Comparison of ENCODE assay signal across 8 mouse cellular contexts in the genomic region with DNA sequence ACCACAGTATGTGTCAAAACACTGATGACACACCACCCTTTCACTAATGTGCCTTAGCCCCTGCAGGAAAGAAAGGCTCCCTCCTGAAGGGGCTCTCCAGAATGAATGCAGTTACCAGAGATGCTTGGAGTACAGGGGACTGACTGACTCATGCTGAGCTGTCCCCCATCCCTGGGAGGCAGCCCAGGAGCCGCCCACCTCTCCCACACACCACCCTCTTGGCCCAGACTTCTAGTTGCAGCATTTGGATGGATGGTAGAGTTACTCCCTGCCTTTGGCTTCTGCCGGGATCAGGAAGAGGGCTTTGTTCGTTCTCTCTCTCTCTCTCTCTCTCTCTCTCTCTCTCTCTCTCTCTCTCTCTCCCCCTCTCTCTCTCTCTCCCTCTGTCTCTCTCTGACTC. TPM values are rescaled to one million over a fixed set of nuclear protein-coding genes. Genes with fewer than 3 reads are reported as not detected.
A peak's percentile ranks its signal among the peaks of the same experiment; 100 is the strongest.
DNase-seq lines count a peak whose midpoint lies in the region; ATAC-seq and TF ChIP-seq lines count a peak whose summit lies in the region.

No protein-coding gene starts in this region.

- no peaks in the 10 kb centered on the region for H3K9me3 ChIP-seq in embryonic facial prominence, embryonic 15.5 days (replicated peaks)
- no peaks in the 10 kb centered on the region for H3K9me3 ChIP-seq in stomach, embryonic 16.5 days (replicated peaks; ENCODE audit: control insufficient read depth, low read length)

- no peak for TF ChIP-seq CTCF in left cerebral cortex, adult 2 months (IDR thresholded peaks at IDR 0.05)

- H3K9ac ChIP-seq in embryonic facial prominence, embryonic 15.5 days: no peak overlapping the region
- H3K9ac ChIP-seq in stomach, embryonic 16.5 days (ENCODE audit: low read length): peak overlapping the region; percentile 54; the same call in 1 of the 2 replicates

- H3K4me2 ChIP-seq in embryonic facial prominence, embryonic 15.5 days (replicated peaks): peak overlapping the region; percentile 35; the same call in 1 of the 2 replicates
- peak overlapping the region; percentile 44; the same call in 1 of the 2 replicates for H3K4me2 ChIP-seq in stomach, embryonic 16.5 days (ENCODE audit: low read depth, low read length)

- peak; percentile 63; the same call in 1 of the 2 replicates for ATAC-seq in embryonic facial prominence, embryonic 15.5 days (ENCODE audit: insufficient number of reproducible peaks, low FRiP score, low TSS enrichment, low read depth)
- peak; percentile 46; the same call in 1 of the 2 replicates for ATAC-seq in stomach, embryonic 16.5 days (ENCODE audit: insufficient read depth, low FRiP score)

- 12% methylated on average over 3 of the region's 3 CpGs for WGBS in embryonic facial prominence, embryonic 15.5 days
- WGBS in stomach, embryonic 16.5 days: 21% methylated on average over 3 of the region's 3 CpGs

- peaks cover 3% of the 10 kb centered on the region; the same call in 1 of the 2 replicates for H3K27me3 ChIP-seq in embryonic facial prominence, embryonic 15.5 days
- no peaks in the 10 kb centered on the region for H3K27me3 ChIP-seq in stomach, embryonic 16.5 days (ENCODE audit: control insufficient read depth, insufficient read depth, low read length)

- DNase-seq in left cerebral cortex, adult 2 months (ENCODE audit: extremely low spot score in 1 of 2, low spot score in 2 of 2): peak; percentile 34 to 44
- DNase-seq in left cerebral cortex, postnatal 10 days (ENCODE audit: extremely low spot score in 1 of 2, low spot score in 2 of 2): no peak
- peak; percentile 92 for DNase-seq in NIH3T3 (ENCODE audit: low read depth)
- peak; percentile 71 for DNase-seq in layer of hippocampus, adult 9-11 months
- no peak for DNase-seq in spleen, postnatal 14 days (ENCODE audit: low spot score in 2 of 2)
- no peak for DNase-seq in lung, postnatal 4 days

- H3K27ac ChIP-seq in left cerebral cortex, adult 2 months: no peak overlapping the region
- no peak overlapping the region for H3K27ac ChIP-seq in embryonic facial prominence, embryonic 15.5 days (replicated peaks)
- H3K27ac ChIP-seq in stomach, embryonic 16.5 days (ENCODE audit: low read length): no peak overlapping the region; the same call in 1 of the 2 replicates

- peaks cover 25% of the 10 kb centered on the region for H3K4me1 ChIP-seq in embryonic facial prominence, embryonic 15.5 days
- H3K4me1 ChIP-seq in stomach, embryonic 16.5 days (ENCODE audit: control insufficient read depth, insufficient read depth, low read length): peaks cover 13% of the 10 kb centered on the region

- H3K36me3 ChIP-seq in embryonic facial prominence, embryonic 15.5 days: no peaks in the 10 kb centered on the region
- H3K36me3 ChIP-seq in stomach, embryonic 16.5 days (ENCODE audit: control insufficient read depth, insufficient read depth, low read length): no peaks in the 10 kb centered on the region

- intact Hi-C loops in left cerebral cortex, adult 2 months (cut with DNase I): loop anchor here (1.0 kb wide), 1 partner anchor 53 kb away; a partner anchor contains a TSS
- intact Hi-C loops in left cerebral cortex, postnatal 10 days (cut with DNase I): no loop called here

- no peak overlapping the region for H3K4me3 ChIP-seq in left cerebral cortex, adult 2 months
- H3K4me3 ChIP-seq in embryonic facial prominence, embryonic 15.5 days (replicated peaks): no peak overlapping the region
- H3K4me3 ChIP-seq in stomach, embryonic 16.5 days (replicated peaks; ENCODE audit: low read length): no peak overlapping the region

RNA-seq across cellular contexts. Expression of a gene that starts 53.4 kb away (rescaled TPM):
- 10 to 100 TPM; 56.7 to 61.4 TPM for total RNA-seq in left cerebral cortex, adult 2 months (2021)
- total RNA-seq in left cerebral cortex, postnatal 10 days (2021): 10 to 100 TPM; 38.0 to 39.8 TPM
- polyA plus RNA-seq in embryonic facial prominence, embryonic 15.5 days (2015; fragmentation: Nextera tagmentation; extraction: Ambion mirVana): 92.4 and 105 TPM in 2 replicates
- 90.7 and 107 TPM in 2 replicates for polyA plus RNA-seq in stomach, embryonic 16.5 days (2015; fragmentation: Nextera tagmentation; extraction: Ambion mirVana)

Comparison
In these comparisons a context has a peak if more than half of its experiments do, and no peak if none do; other contexts are left out.
1. DNase-seq: peak in left cerebral cortex, adult 2 months (2 of 2), NIH3T3 (single experiment) and layer of hippocampus, adult 9-11 months (single experiment); none in left cerebral cortex, postnatal 10 days (0 of 2), spleen, postnatal 14 days (0 of 2) and lung, postnatal 4 days (0 of 2).